Mouse (Mus musculus) liver, embryonic 14.5 days (tissue): ENCODE measurements around the gene Inca1. TPM values are rescaled to one million over a fixed set of nuclear protein-coding genes. Genes with fewer than 3 reads are reported as not detected.

Experiments
- ATAC-seq: fragments of 200-750 bp; cut with Nextera tagmentation; 2 replicates; pipeline ENCODE4 v1.8.0; 2017; ENCODE audit warnings: moderate number of reproducible peaks, mild to moderate bottlenecking, moderate library complexity; ENCODE audit not compliant: insufficient read depth
- DNase-seq, 3 experiments: peaks; one replicate each; pipeline ENCODE4 v3.0.0-alpha.2; 2012 to 2013; ENCODE audit warnings: low read depth in 3 of 3, low spot score in 3 of 3
- H3K27ac ChIP-seq: fragments of 300-500 bp; sonication (generic); 2 replicates; pipeline ENCODE4 v1.5.1; 2014; ENCODE audit warnings: moderate library complexity, mild to moderate bottlenecking, control low read depth, inconsistent platforms
- H3K27me3 ChIP-seq: fragments of 300-500 bp; sonication (generic); 2 replicates; pipeline ENCODE4 v1.6.1; 2014; ENCODE audit warnings: mild to moderate bottlenecking, low read length, moderate library complexity; ENCODE audit not compliant: control insufficient read depth, insufficient read depth
- H3K36me3 ChIP-seq: fragments of 300-500 bp; sonication (generic); replicated peaks from 2 replicates; pipeline ENCODE4 v1.6.1; 2014; ENCODE audit warnings: low read depth; ENCODE audit not compliant: control insufficient read depth, insufficient read depth
- H3K4me1 ChIP-seq, 2 experiments: fragments of 200-500 bp in 1 of 2; fragments of 300-500 bp in 1 of 2; sonication (generic) in 1 of 2; replicated peaks; 2 replicates each; pipeline ENCODE4 v1.6.1; 2012 to 2014; ENCODE audit warnings: antibody characterized with exemption in 1 of 2, inconsistent platforms in 1 of 2, low read length in 1 of 2; ENCODE audit not compliant: control insufficient read depth in 2 of 2, insufficient read depth in 2 of 2
- H3K4me2 ChIP-seq: fragments of 300-500 bp; sonication (generic); 2 replicates; pipeline ENCODE4 v1.6.1; 2014; ENCODE audit warnings: low read depth, mild to moderate bottlenecking, control low read depth, moderate library complexity
- H3K4me3 ChIP-seq, 2 experiments: fragments of 200-500 bp in 1 of 2; fragments of 300-500 bp in 1 of 2; sonication (generic) in 1 of 2; 2 replicates each; pipeline ENCODE4 v1.5.1; 2012 to 2014; ENCODE audit warnings: low read depth in 2 of 2, low read length in 2 of 2, mild to moderate bottlenecking in 2 of 2, control low read depth in 1 of 2, inconsistent platforms in 1 of 2, moderate library complexity in 1 of 2; ENCODE audit not compliant: insufficient read depth in 1 of 2
- H3K9ac ChIP-seq: fragments of 300-500 bp; sonication (generic); replicated peaks from 2 replicates; pipeline ENCODE4 v1.6.1; 2014; ENCODE audit warnings: mild to moderate bottlenecking, control low read depth, moderate library complexity
- H3K9me3 ChIP-seq: fragments of 300-500 bp; sonication (generic); 2 replicates; pipeline ENCODE4 v1.6.1; 2016; ENCODE audit warnings: low read length, mixed read lengths; ENCODE audit not compliant: control insufficient read depth
- CTCF ChIP-seq: IDR thresholded peaks from 2 replicates; pipeline ENCODE4 v1.5.1; 2016; ENCODE audit warnings: antibody characterized with exemption, low read depth, control low read depth
- EP300 ChIP-seq: IDR thresholded peaks from 2 replicates; pipeline ENCODE4 v1.6.1; 2016; ENCODE audit warnings: antibody characterized with exemption, low read depth
- WGBS: fragments of 180-500 bp; shearing (Covaris S2); extraction: QIAGEN DNeasy Blood & Tissue Kit; methylation state at CpG from one replicate; pipeline ENCODE4 v1.1.7; 2014; ENCODE audit not compliant: insufficient replicate concordance; 5-methylcytosine and 5-hydroxymethylcytosine counted together
- polyA plus RNA-seq, 2 experiments: library from polyadenylated mRNA; depleted of rRNA in 1 of 2; stranded (reverse) in 1 of 2; unstranded in 1 of 2; fragments of >200 nt; fragmentation: Nextera tagmentation in 1 of 2; extraction: Ambion mirVana in 1 of 2; gene quantifications; 2 replicates each; pipeline versions ENCODE4 v1.2.1 to v1.2.3; 2012 to 2014

The Inca1 gene
- polyA plus RNA-seq, 2 experiments, result 0.63 to 0.71 TPM

GRCm38 (mm10) chr11:70730427-70731038 lies 30.6 kb upstream of the Inca1 start:
- Histone ChIP-seq H3K36me3 (no peaks in the 10 kb centered on the region), H3K27me3 (no peaks in the 10 kb centered on the region), H3K9ac (no peak overlapping the region), H3K9me3 (no peaks in the 10 kb centered on the region), H3K4me1 (peaks cover 0 to 2% of the 10 kb centered on the region in 2 experiments; a peak in 1 of 4 replicates), H3K4me2 (no peak overlapping the region), H3K4me3 (no peak overlapping the region), H3K27ac (no peak overlapping the region)
- DNase-seq (no peak), ATAC-seq (0 out of 2 replicates have a peak, but pooled peaks have one; percentile 39)
- no peak for TF ChIP-seq EP300
- TF ChIP-seq CTCF, result no peak
- WGBS, result 63% methylated on average over 9 of the region's 9 CpGs

GRCm38 (mm10) chr11:70727385-70727784 lies 27.4 kb upstream of the Inca1 start:
- H3K27ac ChIP-seq, result no peak overlapping the region
- no peak overlapping the region for H3K4me2 ChIP-seq
- H3K4me3 ChIP-seq, result no peak overlapping the region
- H3K9me3 ChIP-seq, result no peaks in the 10 kb centered on the region
- WGBS, result 31% methylated on average over 5 of the region's 5 CpGs
- no peak for DNase-seq
- ATAC-seq, result no peak
- H3K27me3 ChIP-seq, result no peaks in the 10 kb centered on the region
- H3K4me1 ChIP-seq, result no peaks in the 10 kb centered on the region
- TF ChIP-seq EP300 (no peak), CTCF (no peak)
- no peaks in the 10 kb centered on the region for H3K36me3 ChIP-seq
- no peak overlapping the region for H3K9ac ChIP-seq

- no peak overlapping the region for H3K4me3 ChIP-seq
- TF ChIP-seq CTCF (no peak), EP300 (no peak)
- H3K9ac ChIP-seq, result no peak overlapping the region
- no peaks in the 10 kb centered on the region for H3K4me1 ChIP-seq
- WGBS, result 58% methylated on average over 2 of the region's 2 CpGs
- H3K27ac ChIP-seq, result no peak overlapping the region
- ATAC-seq (no peak), DNase-seq (no peak)
- no peaks in the 10 kb centered on the region for H3K36me3 ChIP-seq
- no peaks in the 10 kb centered on the region for H3K9me3 ChIP-seq
- H3K4me2 ChIP-seq, result no peak overlapping the region
- no peaks in the 10 kb centered on the region for H3K27me3 ChIP-seq
Measured at GRCm38 (mm10) chr11:70726585-70726984, 26.6 kb upstream of the Inca1 start.

- Histone ChIP-seq H3K4me1 (no peaks in the 10 kb centered on the region), H3K4me2 (no peak overlapping the region), H3K9me3 (no peaks in the 10 kb centered on the region), H3K27me3 (no peaks in the 10 kb centered on the region), H3K9ac (no peak overlapping the region), H3K4me3 (no peak overlapping the region), H3K27ac (no peak overlapping the region), H3K36me3 (no peaks in the 10 kb centered on the region)
- ATAC-seq, result no peak
- no peak for DNase-seq
- no peak for TF ChIP-seq EP300
- no peak for TF ChIP-seq CTCF
- 75% methylated on average over 9 of the region's 9 CpGs for WGBS
Measured at GRCm38 (mm10) chr11:70724706-70725105, 24.8 kb upstream of the Inca1 start.

- TF ChIP-seq EP300 (no peak), CTCF (no peak)
- no peak overlapping the region for H3K9ac ChIP-seq
- no peaks in the 10 kb centered on the region for H3K9me3 ChIP-seq
- H3K36me3 ChIP-seq, result no peaks in the 10 kb centered on the region
- H3K4me3 ChIP-seq, result no peak overlapping the region
- H3K27me3 ChIP-seq, result no peaks in the 10 kb centered on the region
- H3K4me2 ChIP-seq, result no peak overlapping the region
- no peak overlapping the region for H3K27ac ChIP-seq
- DNase-seq (no peak), ATAC-seq (no peak)
- H3K4me1 ChIP-seq, result no peaks in the 10 kb centered on the region
- 74% methylated on average over 3 of the region's 3 CpGs for WGBS
Measured at GRCm38 (mm10) chr11:70721072-70721471, 21.1 kb upstream of the Inca1 start.
